Mouse (Mus musculus): Measurements from ENCODE around the gene Gm10142.
"Not testable (repeated sequence)": the region's sequence is repeated elsewhere in the genome, so short reads cannot be mapped to it uniquely, and the experiment has no call there.

DNA sequence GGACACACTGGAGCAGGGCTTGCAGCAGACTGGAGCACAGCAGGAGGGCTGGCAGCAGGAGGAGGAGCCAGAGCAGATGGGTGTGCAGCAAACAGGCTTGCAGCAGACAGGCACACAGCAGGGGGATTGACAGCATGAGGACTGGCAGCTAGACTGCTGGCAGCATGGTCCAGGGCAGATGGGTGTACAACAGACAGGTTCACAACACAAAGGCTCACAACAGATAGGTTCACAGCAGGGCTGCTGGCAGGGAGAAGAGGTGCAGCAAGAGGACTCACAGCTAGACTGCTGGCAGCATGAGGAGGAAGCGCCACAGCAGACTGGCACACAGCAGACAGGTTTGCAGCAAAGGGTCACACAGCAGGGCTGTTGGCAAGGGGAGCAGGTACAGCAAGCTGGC, 35.1 kb downstream of the Gm10142 start:
- TF ChIP-seq CTCF (IDR thresholded peaks at IDR 0.05; ENCODE audit: borderline replicate concordance, extremely low read depth, insufficient read depth, insufficient read length); POLR2A (IDR thresholded peaks at IDR 0.05; ENCODE audit: borderline replicate concordance, extremely low read depth, insufficient read depth, insufficient read length, poor library complexity, severe bottlenecking): not testable (repeated sequence)

All from brain, embryonic 14.5 days (tissue).